In genomic region chr15:68440636-68441035, GRCm38 (mm10) we compare ENCODE assay signal across 16 mouse cellular contexts.
"Had no signal": no experiment of that assay in that cellular context is flagged by ENCODE, and none has a peak within 500 bp of the region (broad histone marks: within the 10 kb centered on the region; RNA-seq: fewer than 3 reads in every experiment).

No protein-coding gene starts in this region.

- H3K9ac ChIP-seq: kidney, embryonic 15.5 days; limb, embryonic 13.5 days; liver, embryonic 14.5 days; midbrain, embryonic 12.5 days; neural tube, embryonic 15.5 days had no signal

- DNase-seq: kidney, adult 2 months; kidney, postnatal 25 days; layer of hippocampus, adult 9-11 months; layer of hippocampus, postnatal 36 days; lung, adult 18-20 months; right cerebral cortex, postnatal 4 days; spleen, adult 18-20 months; thymus, adult 2 months; thymus, postnatal 25 days had no signal

- H3K27me3 ChIP-seq: kidney, embryonic 15.5 days; limb, embryonic 13.5 days; midbrain, embryonic 12.5 days; neural tube, embryonic 15.5 days had no signal

- H3K27ac ChIP-seq: kidney, embryonic 15.5 days; limb, embryonic 13.5 days; liver, embryonic 14.5 days; midbrain, embryonic 12.5 days; neural tube, embryonic 15.5 days had no signal

- ATAC-seq: intestine, embryonic 16.5 days had no signal

- H3K4me2 ChIP-seq: kidney, embryonic 15.5 days; limb, embryonic 13.5 days; midbrain, embryonic 12.5 days; neural tube, embryonic 15.5 days had no signal

- H3K4me3 ChIP-seq: kidney, embryonic 15.5 days; limb, embryonic 13.5 days; midbrain, embryonic 12.5 days; myocyte; neural tube, embryonic 15.5 days had no signal

- H3K36me3 ChIP-seq: kidney, embryonic 15.5 days; limb, embryonic 13.5 days; midbrain, embryonic 12.5 days; neural tube, embryonic 15.5 days had no signal

- H3K9me3 ChIP-seq: kidney, embryonic 15.5 days; limb, embryonic 13.5 days; midbrain, embryonic 12.5 days; neural tube, embryonic 15.5 days had no signal

- H3K4me1 ChIP-seq: kidney, embryonic 15.5 days; limb, embryonic 13.5 days; midbrain, embryonic 12.5 days; neural tube, embryonic 15.5 days had no signal
